Mouse (Mus musculus) liver, embryonic 11.5 days (tissue): ENCODE results near the gene Vmn2r86. TPM values are rescaled to one million over a fixed set of nuclear protein-coding genes. Genes with fewer than 3 reads are reported as not detected.
"Not testable (repeated sequence)": the region's sequence is repeated elsewhere in the genome, so short reads cannot be mapped to it uniquely, and the experiment has no call there.

Experiments used
- ATAC-seq: fragments of 200-750 bp; cut with Nextera tagmentation; replicated peaks from 2 replicates; pipeline ENCODE4 v1.8.0; 2017; ENCODE audit warnings: moderate number of reproducible peaks, mild to moderate bottlenecking, moderate TSS enrichment, moderate library complexity; ENCODE audit not compliant: low FRiP score
- DNase-seq: peaks from one replicate; pipeline ENCODE4 v3.0.0-alpha.2; 2017; ENCODE audit warnings: low spot score
- H3K27ac ChIP-seq: fragments of 300-500 bp; sonication (generic); 2 replicates; pipeline ENCODE4 v1.5.1; 2014; ENCODE audit warnings: mild to moderate bottlenecking, low read depth, low read length, control low read depth
- H3K27me3 ChIP-seq: fragments of 300-500 bp; sonication (generic); replicated peaks from 2 replicates; pipeline ENCODE4 v1.6.1; 2014; ENCODE audit warnings: low read length, mixed read lengths; ENCODE audit not compliant: control insufficient read depth, insufficient read depth
- H3K36me3 ChIP-seq: fragments of 300-500 bp; sonication (generic); 2 replicates; pipeline ENCODE4 v1.6.1; 2014; ENCODE audit warnings: mild to moderate bottlenecking, low read length, moderate library complexity, mixed read lengths; ENCODE audit not compliant: control insufficient read depth, insufficient read depth
- H3K4me1 ChIP-seq: fragments of 300-500 bp; sonication (generic); replicated peaks from 2 replicates; pipeline ENCODE4 v1.6.1; 2014; ENCODE audit warnings: low read length, mixed read lengths; ENCODE audit not compliant: control insufficient read depth, insufficient read depth
- H3K4me2 ChIP-seq: fragments of 300-500 bp; sonication (generic); 2 replicates; pipeline ENCODE4 v1.6.1; 2014; ENCODE audit warnings: mild to moderate bottlenecking, control low read depth, moderate library complexity
- H3K4me3 ChIP-seq: fragments of 300-500 bp; sonication (generic); 2 replicates; pipeline ENCODE4 v1.5.1; 2014; ENCODE audit warnings: low read depth, low read length, control low read depth
- H3K9ac ChIP-seq: fragments of 300-500 bp; sonication (generic); 2 replicates; pipeline ENCODE4 v1.6.1; 2014; ENCODE audit warnings: low read depth, low read length, control low read depth
- H3K9me3 ChIP-seq: fragments of 300-500 bp; sonication (generic); 2 replicates; pipeline ENCODE4 v1.6.1; 2016; ENCODE audit warnings: low read length, inconsistent platforms, mixed read lengths; ENCODE audit not compliant: control insufficient read depth
- WGBS: fragments of 180-500 bp; shearing (Covaris S2); extraction: QIAGEN DNeasy Blood & Tissue Kit; methylation state at CpG from one replicate; pipeline ENCODE4 v1.1.7; 2014; 5-methylcytosine and 5-hydroxymethylcytosine counted together
- polyA plus RNA-seq: library from polyadenylated mRNA; unstranded; fragments of >200 nt; fragmentation: Nextera tagmentation; extraction: Ambion mirVana; gene quantifications from 2 replicates; pipeline ENCODE4 v1.2.1, GENCODE M21; 2014

The Vmn2r86 gene
- polyA plus RNA-seq, 1 experiment from 2014 or later, result not detected

- H3K9ac ChIP-seq, H3K4me2 ChIP-seq, H3K36me3 ChIP-seq, ATAC-seq, H3K4me3 ChIP-seq, H3K4me1 ChIP-seq, H3K27me3 ChIP-seq, H3K9me3 ChIP-seq, DNase-seq, H3K27ac ChIP-seq: not testable (repeated sequence)
Measured at GRCm38 (mm10) chr10:130416352-130416751, 39.5 kb downstream of the Vmn2r86 start.

- H3K4me1 ChIP-seq, H3K9ac ChIP-seq, H3K27ac ChIP-seq, H3K4me3 ChIP-seq, H3K36me3 ChIP-seq, H3K9me3 ChIP-seq, DNase-seq, H3K27me3 ChIP-seq, H3K4me2 ChIP-seq: not testable (repeated sequence)
- ATAC-seq, result peak; percentile 32
- 51% methylated on average over 28 of the region's 35 CpGs for WGBS
Measured at GRCm38 (mm10) chr10:130412167-130412698, 43.6 kb downstream of the Vmn2r86 start.

- H3K36me3 ChIP-seq, result no peaks in the 10 kb centered on the region
- H3K27ac ChIP-seq, result no peak within 1 kb of the TSS
- no peak for DNase-seq
- no peak within 1 kb of the TSS for H3K9ac ChIP-seq
- H3K9me3 ChIP-seq, result no peaks in the 10 kb centered on the region
- no peaks in the 10 kb centered on the region for H3K4me1 ChIP-seq
- no peaks in the 10 kb centered on the region for H3K27me3 ChIP-seq
- ATAC-seq, result no peak
- no peak within 1 kb of the TSS for H3K4me3 ChIP-seq
- no peak within 1 kb of the TSS for H3K4me2 ChIP-seq
Measured at GRCm38 (mm10) chr10:130394232-130394631, 61.6 kb downstream of the Vmn2r86 start, which contains the start of gene Vmn2r84. TSS of gene Vmn2r84 (minus strand) at chr10:130394332.

Other genes with a start within 250 kb of the Vmn2r86 start
- gene Olfr827, start 241.6 kb downstream of the Vmn2r86 start, polyA plus RNA-seq, result not detected in 2 replicates
- gene Neurod4, start 175.8 kb downstream of the Vmn2r86 start, polyA plus RNA-seq, result not detected in 2 replicates
- gene Tespa1, start 133.2 kb downstream of the Vmn2r86 start, polyA plus RNA-seq, result 3.3 and 4.4 TPM in 2 replicates
- gene Vmn2r84, start 61.7 kb downstream of the Vmn2r86 start, polyA plus RNA-seq, result not detected in 2 replicates
- gene Vmn2r85, start 26.3 kb downstream of the Vmn2r86 start, polyA plus RNA-seq, result not detected in 2 replicates
- gene Vmn2r87, start 41.3 kb upstream of the Vmn2r86 start, polyA plus RNA-seq, result not detected in 2 replicates